Mouse (Mus musculus) heart, postnatal 0 days (tissue): Measurements from ENCODE around the gene Trip12.

ENCODE experiments used
- CTCF ChIP-seq: IDR thresholded peaks from 2 replicates; pipeline ENCODE4 v1.5.1; 2016; ENCODE audit warnings: antibody characterized with exemption, control low read depth, low read depth
- EP300 ChIP-seq: IDR thresholded peaks from 2 replicates; pipeline ENCODE4 v1.6.1; 2016; ENCODE audit warnings: antibody characterized with exemption, low read depth

GRCm38 (mm10) chr1:84848335-84848734 lies 8.0 kb upstream of the Trip12 start:
- TF ChIP-seq CTCF (no peak), EP300 (no peak)
